Mouse (Mus musculus) limb, embryonic 14.5 days (tissue): Measurements from ENCODE around the gene Cep97. TPM values are rescaled to one million over a fixed set of nuclear protein-coding genes. Genes with fewer than 3 reads are reported as not detected.
A peak's percentile ranks its signal among the peaks of the same experiment; 100 is the strongest.
"Not testable (repeated sequence)": the region's sequence is repeated elsewhere in the genome, so short reads cannot be mapped to it uniquely, and the experiment has no call there.

Experiments used
- ATAC-seq: fragments of 200-750 bp; cut with Nextera tagmentation; 2 replicates; pipeline ENCODE4 v1.8.0; 2017; ENCODE audit warnings: low read depth, moderate number of reproducible peaks, moderate TSS enrichment; ENCODE audit not compliant: low FRiP score
- DNase-seq: peaks from one replicate; pipeline ENCODE4 v3.0.0-alpha.2; 2015; ENCODE audit warnings: low spot score
- H3K27ac ChIP-seq: fragments of 300-500 bp; sonication (generic); replicated peaks from 2 replicates; pipeline ENCODE4 v1.5.1; 2014; ENCODE audit warnings: low read depth, mild to moderate bottlenecking, low read length, moderate library complexity, mixed read lengths
- H3K27me3 ChIP-seq: fragments of 300-500 bp; sonication (generic); 2 replicates; pipeline ENCODE4 v1.6.1; 2014; ENCODE audit warnings: low read length, mixed read lengths; ENCODE audit not compliant: control insufficient read depth, insufficient read depth
- H3K36me3 ChIP-seq: fragments of 300-500 bp; sonication (generic); 2 replicates; pipeline ENCODE4 v1.6.1; 2014; ENCODE audit warnings: mild to moderate bottlenecking, low read length, moderate library complexity, mixed read lengths; ENCODE audit not compliant: control insufficient read depth, insufficient read depth
- H3K4me1 ChIP-seq: fragments of 300-500 bp; sonication (generic); 2 replicates; pipeline ENCODE4 v1.6.1; 2014; ENCODE audit warnings: antibody characterized with exemption, low read length, mixed read lengths; ENCODE audit not compliant: control insufficient read depth, insufficient read depth
- H3K4me2 ChIP-seq: fragments of 300-500 bp; sonication (generic); replicated peaks from 2 replicates; pipeline ENCODE4 v1.6.1; 2014; ENCODE audit warnings: low read depth, mild to moderate bottlenecking, low read length, moderate library complexity; ENCODE audit not compliant: severe bottlenecking
- H3K4me3 ChIP-seq: fragments of 300-500 bp; sonication (generic); replicated peaks from 2 replicates; pipeline ENCODE4 v1.5.1; 2014; ENCODE audit warnings: low read length
- H3K9ac ChIP-seq: fragments of 300-500 bp; sonication (generic); 2 replicates; pipeline ENCODE4 v1.6.1; 2014; ENCODE audit warnings: mild to moderate bottlenecking, low read depth, low read length, moderate library complexity; ENCODE audit not compliant: severe bottlenecking
- H3K9me3 ChIP-seq: fragments of 300-500 bp; sonication (generic); 2 replicates; pipeline ENCODE4 v1.6.1; 2016; ENCODE audit warnings: low read length; ENCODE audit not compliant: control insufficient read depth
- POLR2A ChIP-seq: fragments of 200-500 bp; IDR thresholded peaks from 2 replicates; pipeline ENCODE4 v1.8.0; 2012; ENCODE audit warnings: inconsistent platforms, mild to moderate bottlenecking, moderate library complexity, borderline replicate concordance; ENCODE audit not compliant: insufficient read depth, insufficient read length; ENCODE audit errors: extremely low read depth
- WGBS: fragments of 180-500 bp; shearing (Covaris S2); extraction: QIAGEN DNeasy Blood & Tissue Kit; methylation state at CpG from one replicate; pipeline ENCODE4 v1.1.7; 2014; 5-methylcytosine and 5-hydroxymethylcytosine counted together
- polyA plus RNA-seq, 2 experiments: library from polyadenylated mRNA; depleted of rRNA in 1 of 2; stranded (reverse) in 1 of 2; unstranded in 1 of 2; fragments of >200 nt; fragmentation: Nextera tagmentation in 1 of 2; extraction: Ambion mirVana in 1 of 2; gene quantifications; 2 replicates each; pipeline versions ENCODE4 v1.2.1 to v1.2.3; 2012 to 2014

Gene Cep97
- polyA plus RNA-seq, 2 experiments = 7.4 to 9.1 TPM

DNA sequence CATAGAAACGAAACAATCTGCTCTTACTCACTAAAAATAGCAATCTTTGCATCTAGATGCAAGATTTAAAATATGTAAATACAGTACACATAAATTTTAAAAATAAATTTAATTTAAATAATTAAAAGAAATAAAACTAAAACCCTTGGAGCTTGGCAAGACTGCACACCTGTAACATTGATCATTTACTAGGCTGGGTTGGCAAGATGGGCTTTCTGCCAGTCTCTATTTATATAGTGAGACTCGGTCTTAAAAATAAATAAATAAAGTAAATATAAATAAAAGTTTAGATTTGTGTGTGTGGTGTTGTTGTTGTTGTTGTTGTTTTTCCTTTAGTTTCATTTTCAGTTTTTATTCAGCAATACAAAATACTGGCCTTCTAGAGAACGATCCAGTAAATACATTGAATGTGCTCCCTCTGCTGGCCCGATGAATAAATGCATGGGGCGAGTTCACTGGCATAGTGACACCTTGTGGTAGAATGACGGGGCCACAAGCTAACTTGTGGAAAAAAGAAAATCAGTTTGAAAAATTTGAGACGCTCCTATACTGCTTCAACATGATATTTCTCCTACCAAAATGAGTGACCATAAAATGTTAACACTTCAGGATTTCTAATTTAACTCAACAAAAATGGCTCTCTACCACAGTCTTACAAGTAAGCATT lies 71.4 kb downstream of the Cep97 start:
- no peak overlapping the region for H3K4me2 ChIP-seq
- no peak overlapping the region for H3K27ac ChIP-seq
- H3K9me3 ChIP-seq = no peaks in the 10 kb centered on the region
- ATAC-seq (peak; percentile 67; the same call in 1 of the 2 replicates), DNase-seq (peak; percentile 83)
- 26% methylated on average over 7 of the region's 7 CpGs for WGBS
- no peaks in the 10 kb centered on the region for H3K27me3 ChIP-seq
- H3K4me3 ChIP-seq = no peak overlapping the region
- H3K36me3 ChIP-seq = no peaks in the 10 kb centered on the region
- H3K4me1 ChIP-seq = no peaks in the 10 kb centered on the region
- no peak overlapping the region for H3K9ac ChIP-seq
- TF ChIP-seq POLR2A = no peak

DNA sequence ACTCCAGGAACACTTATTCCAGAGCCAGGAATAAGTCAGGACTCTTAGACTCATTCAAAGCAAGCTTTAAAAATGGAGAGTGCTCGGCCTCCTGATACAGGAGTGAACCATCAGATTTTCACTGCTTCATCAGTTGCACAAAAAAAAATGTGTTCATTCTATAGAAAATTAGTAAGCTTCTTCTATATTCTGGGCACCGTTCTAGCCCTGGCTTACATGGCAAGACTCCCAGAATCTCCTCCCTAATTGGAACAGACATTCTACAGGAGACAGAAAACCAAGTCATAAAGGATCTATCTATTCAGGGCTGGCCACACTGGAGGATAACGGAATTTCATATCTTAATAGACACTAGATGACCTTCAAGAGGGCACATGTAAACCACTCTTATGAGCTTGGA lies 73.6 kb downstream of the Cep97 start:
- Histone ChIP-seq H3K9ac (no peak overlapping the region), H3K9me3 (no peaks in the 10 kb centered on the region), H3K36me3 (no peaks in the 10 kb centered on the region), H3K4me2 (no peak overlapping the region), H3K4me3 (no peak overlapping the region), H3K27ac (no peak overlapping the region), H3K27me3 (no peaks in the 10 kb centered on the region), H3K4me1 (no peaks in the 10 kb centered on the region)
- no peak for TF ChIP-seq POLR2A
- no peak for ATAC-seq
- no peak for DNase-seq
- 83% methylated on average over 3 of the region's 3 CpGs for WGBS

DNA sequence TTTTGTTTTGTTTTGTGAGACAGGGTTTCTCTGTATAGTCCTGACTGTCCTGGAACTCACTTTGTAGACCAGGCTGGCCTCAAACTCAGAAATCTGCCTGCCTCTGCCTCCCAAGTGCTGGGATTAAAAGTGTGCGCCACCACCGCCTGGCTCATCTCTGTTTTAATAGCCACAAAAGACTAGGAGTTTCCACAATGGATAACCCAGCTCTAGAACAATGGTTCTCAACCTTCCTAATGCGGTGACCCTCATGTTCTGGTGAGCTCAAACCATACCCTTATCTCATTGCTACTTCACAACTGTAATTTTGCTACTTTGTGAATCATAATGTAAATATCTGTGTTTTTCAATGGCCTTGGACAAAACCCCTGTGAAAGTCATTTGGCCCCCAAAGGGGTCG lies 75.2 kb downstream of the Cep97 start:
- not testable (repeated sequence) for H3K9ac ChIP-seq, H3K27me3 ChIP-seq, H3K27ac ChIP-seq, H3K4me1 ChIP-seq, H3K36me3 ChIP-seq, DNase-seq, H3K4me2 ChIP-seq, ATAC-seq, H3K4me3 ChIP-seq, H3K9me3 ChIP-seq
- WGBS = 94% methylated on average over 4 of the region's 4 CpGs

DNA sequence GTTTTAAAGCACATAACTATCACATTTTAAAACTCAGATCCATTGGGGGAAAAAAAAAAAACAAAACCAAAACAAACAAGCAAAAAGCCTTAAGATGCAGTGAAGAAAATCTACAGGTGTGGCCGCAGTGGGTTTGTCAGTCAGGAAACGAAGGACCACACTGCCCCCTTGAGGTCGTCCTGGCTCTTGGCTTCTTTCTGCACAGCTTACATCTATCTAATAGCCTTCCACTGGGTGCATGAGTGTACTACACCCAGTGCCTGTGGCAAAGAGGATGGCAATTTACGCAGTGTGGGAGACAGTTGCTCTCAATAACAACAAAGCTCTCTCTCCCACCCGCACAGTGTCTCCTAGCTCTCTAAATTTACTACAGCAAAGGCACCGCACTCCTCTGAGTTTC lies 76.2 kb downstream of the Cep97 start:
- H3K27ac ChIP-seq = no peak overlapping the region
- H3K27me3 ChIP-seq = no peaks in the 10 kb centered on the region
- H3K9ac ChIP-seq = no peak overlapping the region
- no peak overlapping the region for H3K4me2 ChIP-seq
- DNase-seq (peak; percentile 58), ATAC-seq (no peak)
- H3K36me3 ChIP-seq = no peaks in the 10 kb centered on the region
- no peaks in the 10 kb centered on the region for H3K9me3 ChIP-seq
- 66% methylated on average over 6 of the region's 6 CpGs for WGBS
- no peak overlapping the region for H3K4me3 ChIP-seq
- TF ChIP-seq POLR2A = no peak
- H3K4me1 ChIP-seq = no peaks in the 10 kb centered on the region

DNA sequence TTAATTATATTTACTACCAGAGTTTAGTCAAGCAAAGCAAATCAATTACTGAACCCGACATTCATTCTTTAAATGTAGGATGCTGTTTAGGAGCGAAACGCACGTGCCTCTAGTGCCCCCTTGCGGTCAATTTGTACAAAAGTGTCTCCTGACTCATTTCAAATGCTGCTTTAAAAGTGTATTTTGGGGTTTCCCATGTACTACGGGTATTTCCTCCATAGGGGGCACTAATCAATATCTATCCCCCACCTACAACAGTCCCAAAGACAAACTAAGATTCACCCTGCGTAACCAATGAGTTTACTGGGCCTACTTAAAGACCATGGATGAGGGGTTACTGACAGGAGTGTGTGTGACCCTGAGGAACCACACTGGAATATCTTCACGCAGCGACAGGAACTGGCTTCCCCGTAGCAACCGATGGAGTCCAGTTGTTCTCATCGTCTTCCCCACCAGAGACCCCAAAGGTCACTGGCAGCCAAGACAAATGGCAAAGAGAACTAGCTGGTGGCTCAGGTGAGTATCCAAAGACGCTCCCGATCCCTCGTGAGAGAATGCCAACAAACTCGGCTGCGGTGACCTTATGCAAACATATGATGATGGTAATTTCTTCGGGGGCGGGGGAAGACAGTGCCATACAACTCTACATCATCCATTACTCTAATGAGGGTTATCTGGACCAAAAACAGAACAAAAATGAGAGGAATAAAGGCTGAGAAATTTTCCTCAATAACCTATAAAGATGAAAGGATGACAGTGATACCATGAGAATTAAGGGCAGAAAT lies 81.5 kb downstream of the Cep97 start:
- Histone ChIP-seq H3K27me3 (no peaks in the 10 kb centered on the region), H3K4me2 (no peak overlapping the region), H3K4me1 (no peaks in the 10 kb centered on the region), H3K27ac (no peak overlapping the region), H3K4me3 (no peak overlapping the region), H3K9ac (no peak overlapping the region), H3K9me3 (no peaks in the 10 kb centered on the region), H3K36me3 (no peaks in the 10 kb centered on the region)
- no peak for TF ChIP-seq POLR2A
- ATAC-seq (no peak), DNase-seq (peak; percentile 95)
- 58% methylated on average over 19 of the region's 19 CpGs for WGBS

DNA sequence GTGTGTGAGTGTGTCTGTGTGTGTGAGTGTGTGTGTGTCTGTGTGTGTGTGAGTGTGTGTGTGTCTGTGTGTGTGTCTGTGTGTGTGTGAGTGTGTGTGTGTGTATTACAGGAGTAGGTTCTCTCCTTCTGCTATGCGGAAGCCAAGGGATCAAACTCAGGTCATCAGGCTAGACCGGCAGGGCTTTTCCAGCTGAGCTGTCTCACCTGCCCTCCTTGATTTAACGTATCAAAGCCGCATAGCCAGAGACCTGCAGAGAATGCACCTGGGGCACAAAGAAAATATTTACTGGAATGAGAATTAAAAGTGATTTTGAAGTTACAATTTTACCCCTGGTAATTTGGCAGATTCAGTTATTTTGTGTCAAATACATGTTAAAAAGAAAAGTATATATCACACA lies 82.1 kb downstream of the Cep97 start:
- Histone ChIP-seq H3K4me2 (no peak overlapping the region), H3K4me3 (no peak overlapping the region), H3K9ac (no peak overlapping the region), H3K27ac (no peak overlapping the region), H3K27me3 (no peaks in the 10 kb centered on the region), H3K9me3 (no peaks in the 10 kb centered on the region), H3K36me3 (no peaks in the 10 kb centered on the region), H3K4me1 (no peaks in the 10 kb centered on the region)
- ATAC-seq (no peak), DNase-seq (no peak)
- 21% methylated on average over 4 of the region's 4 CpGs for WGBS
- no peak for TF ChIP-seq POLR2A
